Mouse (Mus musculus): ENCODE measurements around the gene Esp36. TPM values are rescaled to one million over a fixed set of nuclear protein-coding genes. Genes with fewer than 3 reads are reported as not detected.
"Not testable (repeated sequence)": the region's sequence is repeated elsewhere in the genome, so short reads cannot be mapped to it uniquely, and the experiment has no call there.

Gene Esp36
- not detected in 2 replicates for polyA plus RNA-seq (2015; fragmentation: Nextera tagmentation; extraction: Ambion mirVana)

GRCm38 (mm10) chr17:38420085-38420484 lies at the start of gene Esp36:
TSS of gene Esp36 (minus strand) at chr17:38420185.
- no peak within 1 kb of the TSS for H3K4me3 ChIP-seq (ENCODE audit: low read length)
- ATAC-seq (replicated peaks; ENCODE audit: extremely low read depth, insufficient read depth, low FRiP score) = no peak
- no peak within 1 kb of the TSS for H3K4me2 ChIP-seq (ENCODE audit: low read depth, low read length)
- WGBS = 80% methylated on average over 2 of the region's 2 CpGs
- 0 out of 2 replicates have a peak, but pooled peaks cover 4% of the 10 kb centered on the region for H3K9me3 ChIP-seq (replicated peaks; ENCODE audit: control insufficient read depth, low read length)
- no peaks in the 10 kb centered on the region for H3K4me1 ChIP-seq (ENCODE audit: control insufficient read depth, insufficient read depth, low read length)
- no peaks in the 10 kb centered on the region for H3K27me3 ChIP-seq (ENCODE audit: control insufficient read depth, insufficient read depth, low read length)
- no peak within 1 kb of the TSS for H3K9ac ChIP-seq (ENCODE audit: low read length)
- H3K36me3 ChIP-seq (ENCODE audit: control insufficient read depth, insufficient read depth) = no peaks in the 10 kb centered on the region
- H3K27ac ChIP-seq (ENCODE audit: low read length) = no peak within 1 kb of the TSS

- not testable (repeated sequence) for ATAC-seq (replicated peaks; ENCODE audit: extremely low read depth, insufficient read depth, low FRiP score); H3K4me1 ChIP-seq (ENCODE audit: control insufficient read depth, insufficient read depth, low read length); H3K4me3 ChIP-seq (ENCODE audit: low read length); H3K27me3 ChIP-seq (ENCODE audit: control insufficient read depth, insufficient read depth, low read length); H3K27ac ChIP-seq (ENCODE audit: low read length); H3K4me2 ChIP-seq (ENCODE audit: low read depth, low read length); H3K36me3 ChIP-seq (ENCODE audit: control insufficient read depth, insufficient read depth); H3K9ac ChIP-seq (ENCODE audit: low read length); H3K9me3 ChIP-seq (replicated peaks; ENCODE audit: control insufficient read depth, low read length)
Observed at GRCm38 (mm10) chr17:38456206-38456605, 36.2 kb upstream of the Esp36 start.

GRCm38 (mm10) chr17:38450688-38451087 lies 30.7 kb upstream of the Esp36 start:
- H3K9me3 ChIP-seq (replicated peaks; ENCODE audit: control insufficient read depth, low read length) = peaks cover 7% of the 10 kb centered on the region
- no peak overlapping the region for H3K9ac ChIP-seq (ENCODE audit: low read length)
- H3K4me3 ChIP-seq (ENCODE audit: low read length) = no peak overlapping the region
- H3K4me2 ChIP-seq (ENCODE audit: low read depth, low read length) = no peak overlapping the region
- no peaks in the 10 kb centered on the region for H3K4me1 ChIP-seq (ENCODE audit: control insufficient read depth, insufficient read depth, low read length)
- ATAC-seq (replicated peaks; ENCODE audit: extremely low read depth, insufficient read depth, low FRiP score) = no peak
- no peak overlapping the region for H3K27ac ChIP-seq (ENCODE audit: low read length)
- H3K36me3 ChIP-seq (ENCODE audit: control insufficient read depth, insufficient read depth) = no peaks in the 10 kb centered on the region
- H3K27me3 ChIP-seq (ENCODE audit: control insufficient read depth, insufficient read depth, low read length) = no peaks in the 10 kb centered on the region
- 71% methylated on average over 2 of the region's 2 CpGs for WGBS

GRCm38 (mm10) chr17:38406135-38406534 lies 13.8 kb downstream of the Esp36 start:
- WGBS = 57% methylated on average over 3 of the region's 3 CpGs
- ATAC-seq (replicated peaks; ENCODE audit: extremely low read depth, insufficient read depth, low FRiP score) = no peak
- Histone ChIP-seq H3K4me1 (ENCODE audit: control insufficient read depth, insufficient read depth, low read length) (no peaks in the 10 kb centered on the region), H3K36me3 (ENCODE audit: control insufficient read depth, insufficient read depth) (no peaks in the 10 kb centered on the region), H3K27me3 (ENCODE audit: control insufficient read depth, insufficient read depth, low read length) (no peaks in the 10 kb centered on the region), H3K4me3 (ENCODE audit: low read length) (no peak overlapping the region), H3K9ac (ENCODE audit: low read length) (no peak overlapping the region), H3K27ac (ENCODE audit: low read length) (no peak overlapping the region), H3K9me3 (replicated peaks; ENCODE audit: control insufficient read depth, low read length) (peaks cover 10% of the 10 kb centered on the region; the same call in 1 of the 2 replicates), H3K4me2 (ENCODE audit: low read depth, low read length) (no peak overlapping the region)

GRCm38 (mm10) chr17:38391821-38392220 lies 28.2 kb downstream of the Esp36 start:
- Histone ChIP-seq H3K4me1 (ENCODE audit: control insufficient read depth, insufficient read depth, low read length) (no peaks in the 10 kb centered on the region), H3K4me2 (ENCODE audit: low read depth, low read length) (no peak overlapping the region), H3K27me3 (ENCODE audit: control insufficient read depth, insufficient read depth, low read length) (no peaks in the 10 kb centered on the region), H3K4me3 (ENCODE audit: low read length) (no peak overlapping the region), H3K36me3 (ENCODE audit: control insufficient read depth, insufficient read depth) (no peaks in the 10 kb centered on the region), H3K9me3 (replicated peaks; ENCODE audit: control insufficient read depth, low read length) (0 out of 2 replicates have a peak, but pooled peaks cover 3% of the 10 kb centered on the region), H3K27ac (ENCODE audit: low read length) (no peak overlapping the region), H3K9ac (ENCODE audit: low read length) (no peak overlapping the region)
- 67% methylated on average over 2 of the region's 2 CpGs for WGBS
- no peak for ATAC-seq (replicated peaks; ENCODE audit: extremely low read depth, insufficient read depth, low FRiP score)

Other genes starting within 250 kb of the Esp36 start
- gene Olfr134, start 248.8 kb downstream of the Esp36 start, polyA plus RNA-seq (2015; fragmentation: Nextera tagmentation; extraction: Ambion mirVana) = not detected in 2 replicates
- not detected in 2 replicates for gene Olfr135, start 215.8 kb downstream of the Esp36 start, polyA plus RNA-seq (2015; fragmentation: Nextera tagmentation; extraction: Ambion mirVana)
- gene Olfr138, start 159.2 kb downstream of the Esp36 start, polyA plus RNA-seq (2015; fragmentation: Nextera tagmentation; extraction: Ambion mirVana) = not detected in 2 replicates
- not detected in 2 replicates for gene Olfr137, start 112.6 kb downstream of the Esp36 start, polyA plus RNA-seq (2015; fragmentation: Nextera tagmentation; extraction: Ambion mirVana)
- not detected in 2 replicates for gene Olfr136, start 90.4 kb downstream of the Esp36 start, polyA plus RNA-seq (2015; fragmentation: Nextera tagmentation; extraction: Ambion mirVana)
- gene Esp34, start 134.0 kb upstream of the Esp36 start, polyA plus RNA-seq (2015; fragmentation: Nextera tagmentation; extraction: Ambion mirVana) = not detected in 2 replicates
- gene Esp31, start 219.3 kb upstream of the Esp36 start, polyA plus RNA-seq (2015; fragmentation: Nextera tagmentation; extraction: Ambion mirVana) = not detected in 2 replicates

Measured in heart, embryonic 16.5 days (tissue).